Mouse (Mus musculus) MN1 (cell line): ENCODE measurements at regions not wholly inside any gene's neighbourhood (a gene's known extent, or its start where the extent isn't known, plus 50 kb on each side); places are given as distances from the start of the nearest gene placed in this dataset.

Experiments used
- DNase-seq: peaks from one replicate; pipeline ENCODE4 v3.0.0-alpha.2; 2016; ENCODE audit warnings: low spot score

GRCm38 (mm10) chr2:83224018-83224417 lies 280.6 kb downstream of the Fsip2 start:
- no peak for DNase-seq

GRCm38 (mm10) chr2:83226198-83226597 lies 282.8 kb downstream of the Fsip2 start:
- DNase-seq = no peak

DNA sequence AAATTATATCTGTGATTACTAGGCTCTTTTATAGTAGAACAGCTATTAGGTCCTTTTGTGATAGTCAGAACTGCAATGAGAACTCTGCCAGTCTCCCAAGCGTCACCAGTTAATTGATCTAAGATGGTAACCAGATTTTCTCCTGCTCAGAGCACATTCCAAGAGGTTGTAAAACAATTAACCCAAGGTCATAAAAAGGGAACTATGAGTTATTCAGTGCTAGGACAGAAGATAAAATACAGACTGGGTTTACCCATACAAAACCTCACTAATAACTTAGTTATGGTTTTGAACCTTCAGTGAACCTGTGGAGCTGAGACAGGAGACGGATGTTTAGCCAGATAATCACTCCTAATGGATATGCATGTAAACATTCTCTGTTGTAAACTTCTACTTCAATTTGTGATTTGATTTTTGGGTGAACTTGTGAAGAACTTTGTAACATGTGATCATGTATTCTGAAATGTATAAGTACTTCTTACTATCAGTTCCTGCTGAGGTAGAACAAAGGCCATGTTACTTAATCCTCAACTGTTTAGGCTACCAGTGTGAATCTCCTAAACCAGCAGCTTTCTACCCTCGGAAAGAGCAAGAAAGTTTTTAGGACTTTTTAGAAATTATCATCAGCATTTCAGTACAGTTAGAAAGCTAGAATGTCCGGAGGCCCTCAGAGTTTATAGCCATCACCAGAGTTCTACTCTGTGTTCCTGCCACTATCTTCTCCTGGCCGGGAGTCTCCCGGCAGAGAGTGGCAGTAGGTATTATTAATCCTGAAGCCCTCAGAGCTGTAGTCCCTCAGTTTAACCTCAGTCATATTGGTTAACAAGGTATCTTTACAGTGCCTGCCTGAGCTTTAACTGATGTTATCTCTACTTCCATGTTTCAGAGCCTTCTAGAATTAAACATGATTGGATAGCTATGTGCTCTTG lies 308.0 kb downstream of the Fsip2 start:
- no peak for DNase-seq

DNA sequence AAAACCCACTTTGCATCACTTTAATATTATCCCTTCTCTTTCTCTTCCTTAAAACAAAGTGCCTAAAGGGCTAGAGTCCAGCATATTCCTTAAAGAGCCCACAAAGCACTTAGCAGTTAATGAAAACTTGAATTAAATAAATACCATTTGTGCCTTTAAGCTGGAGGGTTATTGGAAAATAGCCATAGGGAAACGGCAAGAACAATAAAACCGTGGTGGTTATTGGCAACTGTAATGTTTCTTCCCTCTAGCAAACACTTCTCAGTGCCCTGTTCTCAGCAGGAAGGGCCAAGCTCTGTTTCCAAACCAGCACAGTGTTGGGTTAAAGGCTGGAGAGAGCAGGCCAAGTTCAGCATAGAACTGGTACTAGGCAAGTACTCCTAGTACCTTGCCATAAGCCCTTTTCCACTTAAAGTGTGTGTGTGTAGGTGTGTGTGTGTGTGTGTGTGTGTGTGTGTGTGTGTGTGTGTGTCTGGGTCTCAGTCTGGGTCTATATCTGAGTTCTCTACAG lies 313.4 kb downstream of the Fsip2 start:
- no peak for DNase-seq

DNA sequence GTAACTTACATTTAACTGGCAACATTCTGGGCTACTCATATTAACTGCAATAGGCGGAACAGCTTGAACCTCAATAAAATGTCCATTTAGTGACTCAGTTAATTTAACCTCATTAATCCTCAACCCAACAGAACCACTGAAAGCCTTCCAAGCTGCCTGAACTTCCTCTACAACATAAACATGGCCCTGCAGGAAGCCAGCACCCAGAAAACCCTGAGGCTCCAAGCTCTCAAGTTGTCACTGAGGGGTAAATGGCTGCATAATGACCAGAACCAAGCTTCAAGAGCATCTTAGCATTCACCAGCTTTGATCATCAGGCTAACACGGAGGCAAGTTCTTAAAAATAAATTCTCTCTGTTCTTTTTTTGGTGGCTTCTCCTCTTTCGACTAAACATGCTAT lies 315.2 kb downstream of the Fsip2 start:
- no peak for DNase-seq

- DNase-seq = no peak
Observed at GRCm38 (mm10) chr2:83303515-83303914, 340.7 kb upstream of the Zc3h15 start.

DNA sequence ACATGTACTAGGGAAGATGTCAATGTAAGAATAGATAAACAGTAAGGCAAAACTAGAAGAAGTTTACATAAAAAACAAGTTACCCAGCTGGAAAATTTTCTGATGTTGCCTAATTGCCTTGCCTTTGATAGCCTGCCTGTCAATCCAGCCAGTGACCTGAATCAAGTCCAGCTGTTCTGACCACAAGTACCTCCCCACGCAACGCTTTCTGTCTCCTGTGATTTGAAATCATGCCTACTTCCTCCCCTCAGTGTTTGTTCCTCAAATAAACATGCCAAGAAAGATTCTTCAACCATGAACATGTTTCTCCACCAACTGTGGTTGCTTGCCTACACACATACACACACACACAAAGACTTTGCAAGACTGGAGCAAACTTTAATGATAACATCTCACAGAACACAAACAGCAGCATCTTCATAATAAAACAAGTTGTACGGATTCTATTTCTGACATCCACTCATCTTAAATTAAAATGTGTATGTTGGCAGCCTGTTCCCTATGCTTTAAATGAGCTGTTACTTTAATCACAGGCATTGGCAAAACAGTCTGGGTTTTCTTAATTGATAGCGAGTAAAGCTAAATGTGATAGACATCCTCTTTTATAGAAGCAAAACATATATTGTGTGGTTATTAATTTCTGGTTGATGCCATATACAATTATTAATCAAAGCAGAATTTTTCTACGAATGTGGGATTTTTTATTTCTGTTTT lies 312.0 kb upstream of the Zc3h15 start:
- DNase-seq = no peak

- DNase-seq = peak; percentile 9
Observed at GRCm38 (mm10) chr2:83332770-83333157, 311.5 kb upstream of the Zc3h15 start.

- no peak for DNase-seq
Observed at GRCm38 (mm10) chr2:83337364-83337763, 306.9 kb upstream of the Zc3h15 start.

DNA sequence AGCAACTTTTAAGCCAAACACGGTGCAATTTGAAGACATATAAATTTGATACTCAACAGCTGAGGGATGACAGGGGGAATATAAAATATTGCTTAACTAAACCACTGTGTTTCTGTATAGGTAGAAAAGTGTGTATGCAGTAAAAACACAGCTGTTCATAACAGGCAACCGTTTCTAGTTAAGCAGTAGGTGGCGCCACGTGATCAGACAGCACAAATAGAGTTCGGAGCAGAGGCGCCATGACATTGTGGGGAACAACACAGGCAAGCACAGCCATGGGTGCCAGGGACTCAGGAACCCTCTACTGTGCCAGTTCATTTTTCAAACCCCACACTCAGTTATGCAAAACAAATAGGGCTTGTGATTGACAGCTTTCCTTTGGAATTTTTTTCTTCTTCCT lies 304.1 kb upstream of the Zc3h15 start:
- no peak for DNase-seq
